In genomic region chr19:5787128-5787635, GRCm38 (mm10) we compare ENCODE assay signal across 8 mouse cellular contexts. TPM values are rescaled to one million over a fixed set of nuclear protein-coding genes. Genes with fewer than 3 reads are reported as not detected.
A peak's percentile ranks its signal among the peaks of the same experiment; 100 is the strongest.
DNase-seq lines count a peak whose midpoint lies in the region; ATAC-seq and TF ChIP-seq lines count a peak whose summit lies in the region.

No protein-coding gene starts in this region.

- WGBS in limb, embryonic 10.5 days, result 16% methylated on average over 8 of the region's 8 CpGs
- WGBS in midbrain, embryonic 11.5 days, result 18% methylated on average over 8 of the region's 8 CpGs
- WGBS in spleen, adult 2 months, result 8% methylated on average over 8 of the region's 8 CpGs

- DNase-seq in 3134 (ENCODE audit: extremely low read depth, insufficient read length, low spot score), result peak; percentile 79
- peak; percentile 75 for DNase-seq in adrenal gland, adult 8-10 months
- peak; percentile 86 for DNase-seq in embryo, embryonic 9.5 days (ENCODE audit: extremely low spot score)
- DNase-seq in gastrocnemius, postnatal 4 days (ENCODE audit: low spot score in 2 of 2), result peak; percentile 69 to 84
- peak; percentile 86 for DNase-seq in kidney, adult 11 months
- DNase-seq in limb, embryonic 10.5 days (ENCODE audit: low spot score), result peak; percentile 88
- peak; percentile 98 for DNase-seq in midbrain, embryonic 11.5 days (ENCODE audit: low spot score, missing footprints)
- DNase-seq in spleen, adult 2 months (ENCODE audit: low read depth in 1 of 2, low spot score in 2 of 2), result peak in 1 of 2 experiments; percentile 73

- H3K27ac ChIP-seq in limb, embryonic 10.5 days, result peak overlapping the region; percentile 46
- H3K27ac ChIP-seq in midbrain, embryonic 11.5 days (ENCODE audit: low read depth, low read length), result no peak overlapping the region
- H3K27ac ChIP-seq in spleen, adult 2 months (ENCODE audit: insufficient read depth, low read length), result no peak overlapping the region

- no peak overlapping the region for H3K9ac ChIP-seq in midbrain, embryonic 11.5 days (ENCODE audit: low read length)

- peak; percentile 71; the same call in 1 of the 2 replicates for TF ChIP-seq CTCF in spleen, adult 2 months (IDR thresholded peaks at IDR 0.05; ENCODE audit: extremely low read depth, insufficient read depth, insufficient read length, insufficient replicate concordance)

- peak; percentile 7; the same call in 1 of the 2 replicates for ATAC-seq in midbrain, embryonic 11.5 days (ENCODE audit: low FRiP score)

- no peak for TF ChIP-seq POLR2A in spleen, adult 2 months (IDR thresholded peaks at IDR 0.05; ENCODE audit: low read depth, low read length)

- no peaks in the 10 kb centered on the region for H3K36me3 ChIP-seq in limb, embryonic 10.5 days
- no peaks in the 10 kb centered on the region for H3K36me3 ChIP-seq in midbrain, embryonic 11.5 days (ENCODE audit: control insufficient read depth, insufficient read depth, low read length)
- no peaks in the 10 kb centered on the region for H3K36me3 ChIP-seq in spleen, adult 2 months (ENCODE audit: control insufficient read depth, insufficient read depth, low read length)

- no peak overlapping the region; the same call in 1 of the 2 replicates for H3K4me3 ChIP-seq in limb, embryonic 10.5 days
- no peak overlapping the region for H3K4me3 ChIP-seq in midbrain, embryonic 11.5 days (ENCODE audit: low read depth, low read length)
- H3K4me3 ChIP-seq in spleen, adult 2 months (ENCODE audit: extremely low read depth, insufficient read depth, insufficient read length), result no peak overlapping the region

- peaks cover 12% of the 10 kb centered on the region for H3K4me1 ChIP-seq in limb, embryonic 10.5 days
- no peaks in the 10 kb centered on the region for H3K4me1 ChIP-seq in midbrain, embryonic 11.5 days (ENCODE audit: control insufficient read depth, insufficient read depth, low read length)
- no peaks in the 10 kb centered on the region; the same call in 1 of the 2 replicates for H3K4me1 ChIP-seq in spleen, adult 2 months (ENCODE audit: control insufficient read depth, insufficient read depth, insufficient read length)

- H3K4me2 ChIP-seq in midbrain, embryonic 11.5 days, result no peak overlapping the region

- no peaks in the 10 kb centered on the region for H3K27me3 ChIP-seq in limb, embryonic 10.5 days (ENCODE audit: low read depth, poor library complexity, severe bottlenecking)
- no peaks in the 10 kb centered on the region for H3K27me3 ChIP-seq in midbrain, embryonic 11.5 days (ENCODE audit: control insufficient read depth, insufficient read depth, low read length)
- H3K27me3 ChIP-seq in spleen, adult 2 months (ENCODE audit: control insufficient read depth, insufficient read depth, low read length), result no peaks in the 10 kb centered on the region

- no peaks in the 10 kb centered on the region for H3K9me3 ChIP-seq in limb, embryonic 10.5 days (replicated peaks)
- H3K9me3 ChIP-seq in midbrain, embryonic 11.5 days (ENCODE audit: control insufficient read depth, low read length), result no peaks in the 10 kb centered on the region

RNA-seq across cellular contexts. Expression of gene Scyl1, which starts 16.0 kb away (rescaled TPM):
- total RNA-seq in adrenal gland, adult 8-10 months (2022), result 100 to 1,000 TPM; 112 to 147 (median 124) TPM
- 10 to 100 TPM; 71.7 to 75.6 TPM for total RNA-seq in gastrocnemius, postnatal 4 days (2021)
- 71.6 and 78.5 TPM in 2 replicates for polyA plus RNA-seq in limb, embryonic 10.5 days (2016; fragmentation: Nextera tagmentation; extraction: Ambion mirVana)
- polyA plus RNA-seq in midbrain, embryonic 11.5 days (2014; fragmentation: Nextera tagmentation; extraction: Ambion mirVana), result 48.2 and 58.6 TPM in 2 replicates
- 65.4 and 68.0 TPM in 2 replicates for polyA plus RNA-seq in spleen, adult 2 months (2012; rRNA removed)

RNA-seq across cellular contexts. Expression of gene Ltbp3, which starts 46.5 kb away (rescaled TPM):
- total RNA-seq in adrenal gland, adult 8-10 months (2022), result 100 to 1,000 TPM; 254 to 451 (median 353) TPM
- total RNA-seq in gastrocnemius, postnatal 4 days (2021), result 100 to 1,000 TPM; 116 to 137 TPM
- 2.2 and 3.4 TPM in 2 replicates for polyA plus RNA-seq in limb, embryonic 10.5 days (2016; fragmentation: Nextera tagmentation; extraction: Ambion mirVana)
- 4.8 and 6.0 TPM in 2 replicates for polyA plus RNA-seq in midbrain, embryonic 11.5 days (2014; fragmentation: Nextera tagmentation; extraction: Ambion mirVana)
- 22.5 and 25.8 TPM in 2 replicates for polyA plus RNA-seq in spleen, adult 2 months (2012; rRNA removed)

RNA-seq across cellular contexts. Expression of gene Fam89b, which starts 57.7 kb away (rescaled TPM):
- total RNA-seq in adrenal gland, adult 8-10 months (2022), result 10 to 100 TPM; 56.2 to 62.7 (median 57.0) TPM
- total RNA-seq in gastrocnemius, postnatal 4 days (2021), result 10 to 100 TPM; 58.8 to 59.1 TPM
- polyA plus RNA-seq in limb, embryonic 10.5 days (2016; fragmentation: Nextera tagmentation; extraction: Ambion mirVana), result 158 TPM in 2 replicates
- polyA plus RNA-seq in midbrain, embryonic 11.5 days (2014; fragmentation: Nextera tagmentation; extraction: Ambion mirVana), result 157 and 158 TPM in 2 replicates
- 124 and 173 TPM in 2 replicates for polyA plus RNA-seq in spleen, adult 2 months (2012; rRNA removed)
